Mouse (Mus musculus) ovary, adult 2 months (tissue): ENCODE results near the gene Myo1a. TPM values are rescaled to one million over a fixed set of nuclear protein-coding genes. Genes with fewer than 3 reads are reported as not detected.

Source experiments
- polyA plus RNA-seq: library from polyadenylated mRNA; depleted of rRNA; stranded (reverse); fragments of >200 nt; gene quantifications from 2 replicates; pipeline ENCODE4 v1.2.3, GENCODE M21; 2012; rRNA removed

Gene Myo1a
- 1.5 and 1.8 TPM in 2 replicates for polyA plus RNA-seq

GRCm38 (mm10) chr10:127704766-127705220 lies at the start of gene Myo1a:
Myo1a (plus strand) TSS chr10:127705170.

GRCm38 (mm10) chr10:127666501-127667268 lies 38.3 kb upstream of the Myo1a start, which contains the start of gene Nemp1:
Nemp1 (plus strand) TSS chr10:127666901.

GRCm38 (mm10) chr10:127668093-127669050 lies 36.6 kb upstream of the Myo1a start, which contains the start of gene Nab2:
Nab2 (minus strand) TSS chr10:127668568.

GRCm38 (mm10) chr10:127724178-127724577 lies 19.2 kb downstream of the Myo1a start, which contains the start of gene Tac2:
Tac2 (plus strand) TSS chr10:127724478.

GRCm38 (mm10) chr10:127739083-127739660 lies 34.2 kb downstream of the Myo1a start, which contains the start of gene Zbtb39:
Zbtb39 (plus strand) TSS chr10:127739538.

GRCm38 (mm10) chr10:127751548-127751947 lies 46.6 kb downstream of the Myo1a start, which contains the start of gene Gpr182:
Gpr182 (minus strand) TSS chr10:127751732.

GRCm38 (mm10) chr10:127759181-127760110 lies 54.5 kb downstream of the Myo1a start, which contains the start of the genes Rdh1 and Rdh16f1:
Rdh1 (plus strand) TSS chr10:127759721.
Rdh16f1 (plus strand) TSS chr10:127759787.

Other genes with a start within 250 kb of the Myo1a start
- 2.7 and 3.1 TPM in 2 replicates for gene Stac3, start 203.5 kb upstream of the Myo1a start, polyA plus RNA-seq
- 23.2 and 29.9 TPM in 2 replicates for gene Ndufa4l2, start 190.2 kb upstream of the Myo1a start, polyA plus RNA-seq
- gene Shmt2, start 182.7 kb upstream of the Myo1a start, polyA plus RNA-seq, result 133 and 139 TPM in 2 replicates
- gene Nxph4, start 170.6 kb upstream of the Myo1a start, polyA plus RNA-seq, result 0.11 and 0.40 TPM in 2 replicates
- 289 and 317 TPM in 2 replicates for gene Lrp1, start 84.0 kb upstream of the Myo1a start, polyA plus RNA-seq
- gene Stat6, start 62.2 kb upstream of the Myo1a start, polyA plus RNA-seq, result 75.6 and 87.4 TPM in 2 replicates
- 3.8 and 4.5 TPM in 2 replicates for gene Nemp1, start 38.3 kb upstream of the Myo1a start, polyA plus RNA-seq
- 70.9 and 87.8 TPM in 2 replicates for gene Nab2, start 36.6 kb upstream of the Myo1a start, polyA plus RNA-seq
- gene Tac2, start 19.3 kb downstream of the Myo1a start, polyA plus RNA-seq, result 1.1 TPM in 1 of 2 replicates, not detected in the other
- gene Zbtb39, start 34.4 kb downstream of the Myo1a start, polyA plus RNA-seq, result 10.2 and 12.5 TPM in 2 replicates
- 6.9 and 7.2 TPM in 2 replicates for gene Gpr182, start 46.6 kb downstream of the Myo1a start, polyA plus RNA-seq
- gene Rdh1, start 54.6 kb downstream of the Myo1a start, polyA plus RNA-seq, result 0.27 and 0.28 TPM in 2 replicates
- gene Rdh16f1, start 54.6 kb downstream of the Myo1a start, polyA plus RNA-seq, result 0.84 and 1.1 TPM in 2 replicates
- 0.48 TPM in 1 of 2 replicates, not detected in the other for gene Rdh9, start 71.2 kb downstream of the Myo1a start, polyA plus RNA-seq
- gene Rdh16, start 96.0 kb downstream of the Myo1a start, polyA plus RNA-seq, result 0.12 and 0.18 TPM in 2 replicates
- gene Rdh19, start 144.8 kb downstream of the Myo1a start, polyA plus RNA-seq, result not detected in 2 replicates
- 0.24 TPM in 1 of 2 replicates, not detected in the other for gene Rdh16f2, start 161.3 kb downstream of the Myo1a start, polyA plus RNA-seq
- 0.29 and 1.0 TPM in 2 replicates for gene Rdh7, start 183.6 kb downstream of the Myo1a start, polyA plus RNA-seq
- 0.19 and 0.69 TPM in 2 replicates for gene Sdr9c7, start 193.3 kb downstream of the Myo1a start, polyA plus RNA-seq